Mouse (Mus musculus) urinary bladder, postnatal 4 days (tissue): ENCODE measurements around the gene Tekt5.

Source experiments
- DNase-seq, 2 experiments: peaks; one replicate each; pipeline ENCODE4 v3.0.0; 2021 to 2022; ENCODE audit warnings: low spot score in 2 of 2

Tekt5 gene

GRCm38 (mm10) chr16:10394699-10395540 is at the start of gene Tekt5:
Tekt5 (minus strand) TSS chr16:10395490.
- peak in 1 of 2 experiments; percentile 58 for DNase-seq

DNA sequence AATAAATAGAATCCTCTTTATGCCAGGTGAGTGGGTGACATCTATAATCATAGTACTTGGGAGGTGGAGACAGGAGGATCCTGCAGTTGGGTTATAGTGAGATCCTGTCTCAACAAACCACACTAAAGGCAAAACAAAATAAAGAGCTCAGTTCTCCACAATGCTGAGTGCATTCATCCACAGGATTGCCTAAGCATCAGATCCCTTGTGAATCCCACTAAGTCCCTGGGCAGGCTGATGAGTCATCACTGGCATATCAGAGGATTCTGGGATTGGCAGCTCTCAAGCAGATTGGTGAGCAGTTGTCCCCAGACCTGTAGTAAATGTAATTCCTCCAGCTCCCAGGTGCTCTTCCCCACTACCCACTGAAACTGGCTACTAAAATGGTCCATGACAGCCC is 48.4 kb upstream of the Tekt5 start:
- DNase-seq: no peak

DNA sequence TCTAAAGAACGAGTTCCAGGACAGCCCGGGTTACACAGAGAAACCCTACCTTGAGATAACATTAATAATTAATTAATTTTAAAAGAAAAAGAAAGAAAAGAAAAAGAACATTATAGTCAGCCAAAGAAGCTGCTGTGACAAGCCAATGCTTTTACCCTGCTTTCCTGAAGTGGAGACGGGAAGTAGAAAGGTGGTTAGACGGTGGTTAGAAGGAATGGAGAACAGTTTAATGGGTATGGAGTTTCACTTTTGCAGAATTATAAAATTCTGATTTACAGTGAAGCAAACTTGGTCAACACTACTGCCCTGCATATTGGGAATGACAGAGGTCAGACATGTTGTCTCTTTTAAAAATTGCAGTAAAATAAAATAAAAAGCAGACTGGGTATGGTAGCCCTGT is 46.5 kb upstream of the Tekt5 start:
- no peak for DNase-seq

GRCm38 (mm10) chr16:10441328-10441727 is 46.0 kb upstream of the Tekt5 start:
- no peak for DNase-seq

GRCm38 (mm10) chr16:10438055-10438454 is 42.8 kb upstream of the Tekt5 start:
- DNase-seq: no peak

GRCm38 (mm10) chr16:10436166-10436565 is 40.9 kb upstream of the Tekt5 start:
- no peak for DNase-seq

DNA sequence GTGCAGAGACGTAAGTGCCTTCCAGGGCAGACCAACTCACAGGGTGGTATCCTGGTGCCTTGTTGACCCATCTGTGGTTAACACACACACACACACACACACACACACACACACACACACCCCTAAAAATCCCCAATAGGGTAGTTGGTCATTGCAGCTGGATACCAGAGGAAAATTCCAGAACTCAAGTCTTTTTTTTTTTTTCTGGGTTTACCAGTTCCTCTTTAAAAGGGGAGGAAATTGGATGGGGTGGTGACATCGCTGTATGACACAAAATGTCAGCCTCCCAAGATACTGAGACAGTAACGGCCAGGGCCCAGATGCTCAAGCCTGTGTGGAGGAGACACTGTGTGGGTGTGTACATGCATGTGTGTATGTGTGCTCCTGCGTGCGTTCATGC is 38.1 kb upstream of the Tekt5 start:
- DNase-seq: no peak

GRCm38 (mm10) chr16:10432387-10432786 is 37.1 kb upstream of the Tekt5 start:
- DNase-seq: no peak

- DNase-seq: no peak
Measured at GRCm38 (mm10) chr16:10431911-10432310, 36.6 kb upstream of the Tekt5 start.

GRCm38 (mm10) chr16:10420447-10421054 is 25.3 kb upstream of the Tekt5 start:
- DNase-seq: no peak

- no peak for DNase-seq
Measured at GRCm38 (mm10) chr16:10417723-10418259, 22.5 kb upstream of the Tekt5 start.

- DNase-seq: no peak
Measured at GRCm38 (mm10) chr16:10416866-10417265, 21.6 kb upstream of the Tekt5 start.

GRCm38 (mm10) chr16:10415976-10416375 is 20.7 kb upstream of the Tekt5 start:
- DNase-seq: no peak

- peak; percentile 88 to 91 for DNase-seq
Measured at GRCm38 (mm10) chr16:10411764-10412746, 16.8 kb upstream of the Tekt5 start, which contains the start of gene Nubp1. Nubp1 (plus strand) TSS chr16:10411948.

GRCm38 (mm10) chr16:10399160-10399559 is 3.9 kb upstream of the Tekt5 start:
- DNase-seq: peak; percentile 62 to 84

DNA sequence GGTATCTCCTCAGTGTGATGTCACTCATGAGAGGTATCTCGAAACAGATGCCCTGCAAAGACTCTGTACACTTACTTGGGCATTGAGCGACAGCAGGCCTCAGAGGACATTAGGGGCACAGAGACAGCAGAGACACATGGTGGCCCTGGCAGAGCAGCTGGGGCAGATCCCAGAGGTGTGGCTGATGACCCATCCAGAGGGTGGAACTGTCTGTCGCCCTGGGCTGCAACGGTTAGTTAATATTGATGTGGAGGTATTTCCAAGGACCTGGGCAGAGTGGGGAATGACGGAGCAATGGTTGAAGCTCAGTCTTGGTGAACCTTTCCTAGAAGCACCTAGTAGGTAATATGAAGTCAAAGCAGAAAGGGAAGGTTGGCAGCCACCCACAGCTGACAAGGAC is 3.5 kb upstream of the Tekt5 start:
- DNase-seq: no peak

DNA sequence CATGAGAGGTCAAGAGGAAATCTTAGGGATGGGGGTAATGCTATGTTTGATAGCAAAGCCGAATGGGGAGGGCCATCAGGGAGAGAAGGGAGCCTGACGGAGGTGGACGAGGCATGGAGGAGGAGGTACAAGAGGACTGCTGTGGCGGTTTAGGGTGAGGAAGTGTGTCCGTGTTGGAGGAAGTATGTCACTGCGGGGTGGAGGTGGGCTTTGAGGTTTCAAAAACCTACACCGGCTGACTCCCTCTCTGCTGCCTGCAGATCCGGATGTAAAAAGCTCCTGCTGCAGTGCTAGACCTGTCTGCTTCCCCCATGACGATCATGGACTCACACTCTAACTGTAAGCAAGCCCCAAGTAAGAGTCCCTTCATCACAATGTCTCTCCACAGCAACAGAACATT is 2.7 kb downstream of the Tekt5 start:
- DNase-seq: no peak

DNA sequence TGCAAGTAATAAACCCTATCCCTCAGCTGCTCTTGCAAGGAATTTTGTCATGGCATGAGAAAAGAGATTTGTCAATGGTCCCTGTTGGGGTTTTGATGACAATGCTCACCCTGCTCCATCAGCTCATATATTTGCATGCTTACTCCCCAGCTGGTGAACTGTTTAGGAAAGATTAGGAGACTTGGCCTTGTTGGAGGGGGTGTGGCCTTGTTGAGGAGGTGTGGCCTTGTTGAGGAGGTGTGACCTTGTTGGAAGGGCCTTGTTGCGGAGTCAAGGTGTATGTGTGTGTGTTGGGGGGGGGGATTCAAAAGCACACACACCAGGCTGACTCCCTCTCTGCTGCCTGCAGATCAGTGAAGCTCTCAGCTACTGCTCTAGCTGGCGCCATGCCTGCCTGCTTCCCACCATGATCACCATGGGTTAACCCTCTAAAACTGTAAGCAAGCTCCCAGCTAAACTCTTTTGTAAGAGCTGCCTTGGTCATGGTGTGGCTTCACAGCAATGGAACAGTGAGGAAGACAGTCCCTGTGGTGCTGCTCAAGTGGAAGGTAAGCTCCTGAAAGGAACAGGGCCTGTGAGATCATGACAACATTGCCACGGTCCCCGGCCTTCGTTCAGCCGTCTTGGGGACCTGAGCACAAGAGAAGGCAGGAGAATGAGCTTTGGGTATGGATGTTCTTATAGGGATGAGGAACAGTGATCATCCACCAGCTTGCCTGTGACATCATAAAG is 6.5 kb downstream of the Tekt5 start:
- DNase-seq: no peak

- DNase-seq: no peak
Measured at GRCm38 (mm10) chr16:10385261-10385660, 10.0 kb downstream of the Tekt5 start.

DNA sequence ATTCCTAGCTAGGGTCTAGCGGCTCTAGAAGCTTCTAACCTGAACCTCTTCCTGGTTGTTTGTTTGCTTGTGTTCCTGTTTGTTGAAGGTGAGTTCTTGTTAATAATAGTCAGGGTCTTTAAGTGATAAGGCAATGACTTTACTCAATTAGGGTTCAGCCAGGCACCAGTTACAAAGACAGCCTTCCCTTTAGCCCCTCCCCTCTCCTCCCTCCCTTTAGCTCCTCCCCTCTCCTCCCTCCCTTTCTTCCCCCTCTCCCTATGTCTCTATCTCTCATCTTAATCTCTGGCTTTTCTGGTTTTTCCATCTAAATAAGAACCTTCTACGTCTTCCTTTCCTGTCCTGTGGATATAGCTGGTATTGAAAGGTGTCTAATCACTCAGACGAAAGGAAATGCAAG is 10.7 kb downstream of the Tekt5 start:
- no peak for DNase-seq

DNA sequence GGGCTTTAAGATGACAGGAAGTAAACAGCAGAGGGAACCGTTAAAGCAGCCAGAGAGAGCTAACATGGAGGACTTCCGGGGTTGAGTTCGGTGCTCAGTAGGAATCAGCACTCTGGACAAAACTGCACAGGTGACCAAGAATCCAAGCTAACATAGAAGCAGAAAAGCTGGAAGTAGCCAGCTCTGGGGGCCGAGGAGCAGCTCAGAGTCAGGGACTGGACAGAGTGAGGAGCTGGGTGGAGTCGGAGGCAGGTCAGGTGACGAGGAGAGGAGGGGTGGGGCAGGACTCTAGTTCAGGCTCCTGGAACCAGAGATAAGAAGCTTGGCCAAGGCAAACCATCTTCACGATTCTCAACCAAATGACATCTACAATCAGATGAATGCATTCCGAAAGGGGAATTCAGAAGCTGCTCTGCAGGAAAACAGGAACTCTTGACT is 11.2 kb downstream of the Tekt5 start:
- DNase-seq: no peak
